Mouse (Mus musculus) erythroblast, embryonic 14.5 days (primary cell): ENCODE measurements around the gene Fam20a.

ENCODE experiments used
- GATA1 ChIP-seq: IDR thresholded peaks from 2 replicates; pipeline ENCODE4 v1.6.1; 2012; ENCODE audit warnings: low read length, inconsistent platforms, mixed read lengths
- TAL1 ChIP-seq: IDR thresholded peaks from 3 replicates; pipeline ENCODE4 v1.6.1; 2012; ENCODE audit warnings: low read length, inconsistent platforms, mixed read lengths

- TF ChIP-seq GATA1 (no peak), TAL1 (no peak)
These were observed 94.4 kb downstream of the Fam20a start for GRCm38 (mm10) chr11:109627648-109628047.
